10 mouse cellular contexts compared by ENCODE assay signal in genomic region chr9:107539940-107540339, GRCm38 (mm10). TPM values are rescaled to one million over a fixed set of nuclear protein-coding genes. Genes with fewer than 3 reads are reported as not detected.
"Had no signal": no experiment of that assay in that cellular context is flagged by ENCODE, and none has a peak within 500 bp of the region (broad histone marks: within the 10 kb centered on the region; RNA-seq: fewer than 3 reads in every experiment).

No protein-coding gene starts in this region.

- H3K27me3 ChIP-seq: limb, embryonic 13.5 days; midbrain, embryonic 15.5 days had no signal

- H3K9me3 ChIP-seq: limb, embryonic 13.5 days; midbrain, embryonic 15.5 days had no signal

- DNase-seq: kidney, postnatal 10 days; left cerebral cortex, postnatal 4 days; lung, adult 18-20 months; thymus, postnatal 36 days had no signal

- H3K9ac ChIP-seq: limb, embryonic 13.5 days; liver, embryonic 14.5 days; midbrain, embryonic 15.5 days had no signal

- ATAC-seq: midbrain, embryonic 15.5 days had no signal

- H3K27ac ChIP-seq: limb, embryonic 13.5 days; liver, embryonic 14.5 days; midbrain, embryonic 15.5 days; stomach, postnatal 0 days had no signal

- H3K4me2 ChIP-seq: midbrain, embryonic 11.5 days had no signal

- H3K4me3 ChIP-seq: limb, embryonic 13.5 days had no signal

RNA-seq across cellular contexts. Expression of gene Zmynd10, which starts 7.2 kb away (rescaled TPM):
- total RNA-seq: neutrophil, adult 5-6 weeks had no signal
